ENCODE assay signal across 10 mouse cellular contexts in the genomic region with DNA sequence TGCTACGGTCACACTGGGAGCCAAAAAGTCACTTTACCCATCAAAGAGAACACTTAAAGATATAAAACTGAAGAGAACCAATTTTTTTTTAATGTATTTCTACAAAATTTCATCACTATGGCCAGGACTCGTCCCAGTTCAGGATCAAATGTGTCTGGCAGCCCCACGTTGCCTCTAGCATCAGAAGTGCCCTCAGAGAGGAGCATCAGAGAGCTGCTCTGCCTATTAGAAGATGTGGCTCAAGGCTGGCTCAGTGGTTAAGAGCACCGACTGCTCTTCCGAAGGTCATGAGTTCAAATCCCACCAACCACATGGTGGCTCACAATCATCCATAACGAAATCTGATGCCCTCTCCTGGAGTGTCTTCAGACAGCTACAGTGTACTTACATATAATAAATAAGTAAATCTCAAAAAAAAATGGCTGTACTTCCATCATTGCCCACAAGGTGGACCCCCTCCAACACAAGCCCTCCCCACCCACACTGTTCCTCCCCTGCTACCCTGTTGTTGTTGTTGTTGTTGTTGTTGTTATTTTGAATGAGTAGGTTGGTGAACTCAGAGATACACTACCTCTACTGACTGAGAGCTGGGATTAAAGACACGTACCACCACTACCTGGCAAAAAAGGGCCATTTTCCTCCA. TPM values are rescaled to one million over a fixed set of nuclear protein-coding genes. Genes with fewer than 3 reads are reported as not detected.
DNase-seq lines count a peak whose midpoint lies in the region; ATAC-seq and TF ChIP-seq lines count a peak whose summit lies in the region.
"Had no signal": no experiment of that assay in that cellular context is flagged by ENCODE, and none has a peak within 500 bp of the region (broad histone marks: within the 10 kb centered on the region; RNA-seq: fewer than 3 reads in every experiment).

No protein-coding gene starts in this region.

- H3K4me1 ChIP-seq in intestine, embryonic 14.5 days (replicated peaks; ENCODE audit: control insufficient read depth, insufficient read depth, low read length) = peaks cover 4% of the 10 kb centered on the region; the same call in 1 of the 2 replicates
- H3K4me1 ChIP-seq in intestine, embryonic 16.5 days (ENCODE audit: control insufficient read depth, insufficient read depth, low read length) = peaks cover 2% of the 10 kb centered on the region; the same call in 1 of the 2 replicates
- H3K4me1 ChIP-seq in bone marrow, adult 2 months (ENCODE audit: control insufficient read depth, insufficient read depth, low read length) = no peaks in the 10 kb centered on the region
- H3K4me1 ChIP-seq in forebrain, embryonic 16.5 days (replicated peaks; ENCODE audit: control insufficient read depth, insufficient read depth, low read length) = peaks cover 13% of the 10 kb centered on the region
- peaks cover 9 to 15% of the 10 kb centered on the region in 2 experiments for H3K4me1 ChIP-seq in liver, embryonic 14.5 days (replicated peaks; ENCODE audit: control insufficient read depth in 2 of 2, insufficient read depth in 2 of 2, low read length in 1 of 2)
- no peaks in the 10 kb centered on the region; the same call in 1 of the 2 replicates for H3K4me1 ChIP-seq in spleen, adult 2 months (ENCODE audit: control insufficient read depth, insufficient read depth, insufficient read length)

- ATAC-seq in intestine, embryonic 14.5 days (replicated peaks; ENCODE audit: low FRiP score, low TSS enrichment, low read depth) = no peak
- ATAC-seq in intestine, embryonic 16.5 days = no peak
- ATAC-seq in CD4-positive, CD25-positive, alpha-beta regulatory T cell, adult 4 months = peak; percentile 28
- ATAC-seq in forebrain, embryonic 16.5 days = 0 out of 2 replicates have a peak, but pooled peaks have one; percentile 1
- ATAC-seq in liver, embryonic 14.5 days (ENCODE audit: insufficient read depth) = no peak
- ATAC-seq in granulocyte monocyte progenitor cell, adult 5-6 weeks (replicated peaks; ENCODE audit: poor library complexity, severe bottlenecking) = no peak

- H3K9ac ChIP-seq in intestine, embryonic 14.5 days (ENCODE audit: low read length) = no peak overlapping the region
- no peak overlapping the region for H3K9ac ChIP-seq in intestine, embryonic 16.5 days (ENCODE audit: low read depth, low read length)
- no peak overlapping the region for H3K9ac ChIP-seq in forebrain, embryonic 16.5 days (replicated peaks; ENCODE audit: low read depth, low read length)
- H3K9ac ChIP-seq in liver, embryonic 14.5 days (replicated peaks) = no peak overlapping the region

- TF ChIP-seq CTCF in bone marrow, adult 2 months (IDR thresholded peaks at IDR 0.05; ENCODE audit: control insufficient read depth, insufficient read depth, low read length) = peak; percentile 62
- TF ChIP-seq CTCF in liver, embryonic 14.5 days (IDR thresholded peaks at IDR 0.05; ENCODE audit: low read depth) = peak; percentile 83
- peak; percentile 31; the same call in 1 of the 2 replicates for TF ChIP-seq CTCF in spleen, adult 2 months (IDR thresholded peaks at IDR 0.05; ENCODE audit: extremely low read depth, insufficient read depth, insufficient read length, insufficient replicate concordance)

- no peak for TF ChIP-seq EP300 in liver, embryonic 14.5 days (IDR thresholded peaks at IDR 0.05; ENCODE audit: low read depth)

- H3K27ac ChIP-seq in intestine, embryonic 14.5 days (ENCODE audit: low read depth) = no peak overlapping the region
- no peak overlapping the region for H3K27ac ChIP-seq in intestine, embryonic 16.5 days (ENCODE audit: low read length)
- H3K27ac ChIP-seq in bone marrow, adult 2 months (ENCODE audit: control insufficient read depth, insufficient read depth, low read depth, low read length, poor library complexity) = no peak overlapping the region
- no peak overlapping the region for H3K27ac ChIP-seq in forebrain, embryonic 16.5 days (ENCODE audit: low read length)
- no peak overlapping the region for H3K27ac ChIP-seq in liver, embryonic 14.5 days
- H3K27ac ChIP-seq in spleen, adult 2 months (ENCODE audit: insufficient read depth, low read length) = no peak overlapping the region
- H3K27ac ChIP-seq: embryonic facial prominence, embryonic 12.5 days; macrophage had no signal

- no peak overlapping the region for H3K4me2 ChIP-seq in intestine, embryonic 14.5 days (ENCODE audit: low read length)
- no peak overlapping the region for H3K4me2 ChIP-seq in intestine, embryonic 16.5 days (ENCODE audit: low read depth, low read length)
- no peak overlapping the region for H3K4me2 ChIP-seq in forebrain, embryonic 16.5 days (ENCODE audit: low read length)
- peak overlapping the region; percentile 92 for H3K4me2 ChIP-seq in liver, embryonic 14.5 days (ENCODE audit: low read depth)

- DNase-seq in intestine, embryonic 14.5 days (ENCODE audit: low spot score) = peak; percentile 65
- DNase-seq in liver, embryonic 14.5 days (ENCODE audit: low read depth in 3 of 3, low spot score in 3 of 3) = peak in 1 of 3 experiments; percentile 59
- peak; percentile 25 to 65 for DNase-seq in spleen, adult 2 months (ENCODE audit: low read depth in 1 of 2, low spot score in 2 of 2)

- WGBS in intestine, embryonic 14.5 days = 29% methylated on average over 7 of the region's 7 CpGs
- 34% methylated on average over 7 of the region's 7 CpGs for WGBS in intestine, embryonic 16.5 days
- WGBS in bone marrow, adult 2 months = 31% methylated on average over 7 of the region's 7 CpGs
- 41% methylated on average over 7 of the region's 7 CpGs for WGBS in forebrain, embryonic 16.5 days
- 13% methylated on average over 7 of the region's 7 CpGs for WGBS in liver, embryonic 14.5 days (ENCODE audit: insufficient replicate concordance)
- 30% methylated on average over 7 of the region's 7 CpGs for WGBS in spleen, adult 2 months

- H3K9me3 ChIP-seq in intestine, embryonic 14.5 days (ENCODE audit: control insufficient read depth, low read length) = no peaks in the 10 kb centered on the region
- no peaks in the 10 kb centered on the region for H3K9me3 ChIP-seq in intestine, embryonic 16.5 days (ENCODE audit: control insufficient read depth, low read length)
- no peaks in the 10 kb centered on the region for H3K9me3 ChIP-seq in forebrain, embryonic 16.5 days (ENCODE audit: control insufficient read depth, low read length)
- no peaks in the 10 kb centered on the region for H3K9me3 ChIP-seq in liver, embryonic 14.5 days (ENCODE audit: control insufficient read depth, low read length)
- H3K9me3 ChIP-seq: embryonic facial prominence, embryonic 12.5 days had no signal

- no peak for TF ChIP-seq POLR2A in bone marrow, adult 2 months (IDR thresholded peaks at IDR 0.05; ENCODE audit: borderline replicate concordance, control insufficient read depth, low read depth, low read length)
- no peak for TF ChIP-seq POLR2A in spleen, adult 2 months (IDR thresholded peaks at IDR 0.05; ENCODE audit: low read depth, low read length)

- H3K36me3 ChIP-seq in intestine, embryonic 14.5 days (ENCODE audit: control insufficient read depth, insufficient read depth, low read length) = no peaks in the 10 kb centered on the region
- H3K36me3 ChIP-seq in intestine, embryonic 16.5 days (ENCODE audit: control insufficient read depth, insufficient read depth, low read length) = no peaks in the 10 kb centered on the region
- no peaks in the 10 kb centered on the region for H3K36me3 ChIP-seq in forebrain, embryonic 16.5 days (ENCODE audit: control insufficient read depth, insufficient read depth)
- H3K36me3 ChIP-seq in liver, embryonic 14.5 days (replicated peaks; ENCODE audit: control insufficient read depth, insufficient read depth, low read depth) = no peaks in the 10 kb centered on the region
- H3K36me3 ChIP-seq in spleen, adult 2 months (ENCODE audit: control insufficient read depth, insufficient read depth, low read length) = no peaks in the 10 kb centered on the region
- H3K36me3 ChIP-seq: embryonic facial prominence, embryonic 12.5 days had no signal

- H3K4me3 ChIP-seq in intestine, embryonic 14.5 days (ENCODE audit: low read depth, low read length) = no peak overlapping the region
- no peak overlapping the region for H3K4me3 ChIP-seq in intestine, embryonic 16.5 days (ENCODE audit: low read length)
- H3K4me3 ChIP-seq in bone marrow, adult 2 months (replicated peaks; ENCODE audit: control insufficient read depth, low read depth, low read length) = no peak overlapping the region
- H3K4me3 ChIP-seq in forebrain, embryonic 16.5 days (replicated peaks; ENCODE audit: low read length) = no peak overlapping the region
- H3K4me3 ChIP-seq in liver, embryonic 14.5 days (ENCODE audit: insufficient read depth in 1 of 2, low read depth in 2 of 2, low read length in 2 of 2) = no peak overlapping the region
- no peak overlapping the region for H3K4me3 ChIP-seq in spleen, adult 2 months (ENCODE audit: extremely low read depth, insufficient read depth, insufficient read length)

- H3K27me3 ChIP-seq in intestine, embryonic 14.5 days (replicated peaks; ENCODE audit: control insufficient read depth, insufficient read depth, low read length) = no peaks in the 10 kb centered on the region
- no peaks in the 10 kb centered on the region for H3K27me3 ChIP-seq in intestine, embryonic 16.5 days (replicated peaks; ENCODE audit: control insufficient read depth, insufficient read depth, low read length)
- H3K27me3 ChIP-seq in forebrain, embryonic 16.5 days (replicated peaks; ENCODE audit: control insufficient read depth, insufficient read depth, low read length) = no peaks in the 10 kb centered on the region
- no peaks in the 10 kb centered on the region for H3K27me3 ChIP-seq in liver, embryonic 14.5 days (ENCODE audit: control insufficient read depth, insufficient read depth, low read length)
- no peaks in the 10 kb centered on the region for H3K27me3 ChIP-seq in spleen, adult 2 months (ENCODE audit: control insufficient read depth, insufficient read depth, low read length)
- H3K27me3 ChIP-seq: embryonic facial prominence, embryonic 12.5 days had no signal

RNA-seq across cellular contexts. Expression of gene Fanca, which starts 1.3 kb away (rescaled TPM):
- polyA plus RNA-seq in intestine, embryonic 14.5 days (2014; fragmentation: Nextera tagmentation; extraction: Ambion mirVana) = 29.8 and 32.0 TPM in 2 replicates
- 15.8 and 20.2 TPM in 2 replicates for polyA plus RNA-seq in intestine, embryonic 16.5 days (2015; fragmentation: Nextera tagmentation; extraction: Ambion mirVana)
- 1 to 10 TPM; 5.9 to 7.9 TPM for polyA plus RNA-seq in CD4-positive, CD25-positive, alpha-beta regulatory T cell, adult 4 months (2017; shearing (Covaris generic))
- 45.3 and 60.2 TPM in 2 replicates for polyA plus RNA-seq in bone marrow, adult 2 months (2011; ENCODE audit: insufficient read depth, insufficient read length, low replicate concordance, missing spikeins)
- 12.8 and 14.8 TPM in 2 replicates for polyA plus RNA-seq in forebrain, embryonic 16.5 days (2015; fragmentation: Nextera tagmentation; extraction: Ambion mirVana)
- polyA plus RNA-seq in liver, embryonic 14.5 days (2012; rRNA removed) = 22.8 and 24.6 TPM in 2 replicates
- polyA plus RNA-seq in liver, embryonic 14.5 days (2014; fragmentation: Nextera tagmentation; extraction: Ambion mirVana) = 17.3 and 19.4 TPM in 2 replicates
- 55.7 and 76.1 TPM in 2 replicates for polyA plus RNA-seq in spleen, adult 2 months (2012; rRNA removed)
- 52.0 and 70.0 TPM in 2 replicates for total RNA-seq in granulocyte monocyte progenitor cell, adult 5-6 weeks (2014; fragmentation: Nextera tagmentation)
- total RNA-seq in granulocyte monocyte progenitor cell, adult 5-6 weeks (2017) = 30.2 and 39.5 TPM in 2 replicates

RNA-seq across cellular contexts. Expression of gene Spire2, which starts 12.9 kb away (rescaled TPM):
- polyA plus RNA-seq in intestine, embryonic 14.5 days (2014; fragmentation: Nextera tagmentation; extraction: Ambion mirVana) = 1.8 and 2.9 TPM in 2 replicates
- 0.89 and 2.0 TPM in 2 replicates for polyA plus RNA-seq in intestine, embryonic 16.5 days (2015; fragmentation: Nextera tagmentation; extraction: Ambion mirVana)
- polyA plus RNA-seq in CD4-positive, CD25-positive, alpha-beta regulatory T cell, adult 4 months (2017; shearing (Covaris generic)) = not detected
- polyA plus RNA-seq in bone marrow, adult 2 months (2011; ENCODE audit: insufficient read depth, insufficient read length, low replicate concordance, missing spikeins) = 1.5 TPM in 2 replicates
- 31.8 and 33.4 TPM in 2 replicates for polyA plus RNA-seq in forebrain, embryonic 16.5 days (2015; fragmentation: Nextera tagmentation; extraction: Ambion mirVana)
- 3.0 TPM in 2 replicates for polyA plus RNA-seq in liver, embryonic 14.5 days (2012; rRNA removed)
- polyA plus RNA-seq in liver, embryonic 14.5 days (2014; fragmentation: Nextera tagmentation; extraction: Ambion mirVana) = 2.2 and 2.9 TPM in 2 replicates
- 0.88 and 1.1 TPM in 2 replicates for polyA plus RNA-seq in spleen, adult 2 months (2012; rRNA removed)
- not detected in 2 replicates for total RNA-seq in granulocyte monocyte progenitor cell, adult 5-6 weeks (2014; fragmentation: Nextera tagmentation)
- 0.13 TPM in 1 of 2 replicates, not detected in the other for total RNA-seq in granulocyte monocyte progenitor cell, adult 5-6 weeks (2017)
- polyA plus RNA-seq: macrophage had no signal

RNA-seq across cellular contexts. Expression of gene Tcf25, which starts 53.9 kb away (rescaled TPM):
- 164 and 170 TPM in 2 replicates for polyA plus RNA-seq in intestine, embryonic 14.5 days (2014; fragmentation: Nextera tagmentation; extraction: Ambion mirVana)
- 155 and 161 TPM in 2 replicates for polyA plus RNA-seq in intestine, embryonic 16.5 days (2015; fragmentation: Nextera tagmentation; extraction: Ambion mirVana)
- 10 to 100 TPM; 83.1 to 91.9 TPM for polyA plus RNA-seq in CD4-positive, CD25-positive, alpha-beta regulatory T cell, adult 4 months (2017; shearing (Covaris generic))
- 171 and 310 TPM in 2 replicates for polyA plus RNA-seq in bone marrow, adult 2 months (2011; ENCODE audit: insufficient read depth, insufficient read length, low replicate concordance, missing spikeins)
- polyA plus RNA-seq in forebrain, embryonic 16.5 days (2015; fragmentation: Nextera tagmentation; extraction: Ambion mirVana) = 283 and 303 TPM in 2 replicates
- polyA plus RNA-seq in liver, embryonic 14.5 days (2012; rRNA removed) = 37.8 and 45.6 TPM in 2 replicates
- polyA plus RNA-seq in liver, embryonic 14.5 days (2014; fragmentation: Nextera tagmentation; extraction: Ambion mirVana) = 44.0 and 53.1 TPM in 2 replicates
- polyA plus RNA-seq in spleen, adult 2 months (2012; rRNA removed) = 137 and 149 TPM in 2 replicates
- total RNA-seq in granulocyte monocyte progenitor cell, adult 5-6 weeks (2014; fragmentation: Nextera tagmentation) = 110 and 113 TPM in 2 replicates
- 194 and 224 TPM in 2 replicates for total RNA-seq in granulocyte monocyte progenitor cell, adult 5-6 weeks (2017)

Comparison
In these comparisons a context has a peak if more than half of its experiments do, and no peak if none do; other contexts are left out.
1. ATAC-seq: peak in CD4-positive, CD25-positive, alpha-beta regulatory T cell, adult 4 months (single experiment) and forebrain, embryonic 16.5 days (single experiment); none in intestine, embryonic 14.5 days (single experiment), intestine, embryonic 16.5 days (single experiment), liver, embryonic 14.5 days (single experiment) and granulocyte monocyte progenitor cell, adult 5-6 weeks (single experiment).
2. CTCF ChIP-seq: peak in every context shown above with its lines; median percentile 83 in liver, embryonic 14.5 days; 62 in bone marrow, adult 2 months; 31 in spleen, adult 2 months.